Mouse (Mus musculus) stomach, embryonic 16.5 days (tissue): ENCODE data around the gene Gm36079. TPM values are rescaled to one million over a fixed set of nuclear protein-coding genes. Genes with fewer than 3 reads are reported as not detected.
"Not testable (repeated sequence)": the region's sequence is repeated elsewhere in the genome, so short reads cannot be mapped to it uniquely, and the experiment has no call there.

ENCODE experiments used
- ATAC-seq: fragments of 200-750 bp; cut with Nextera tagmentation; 2 replicates; pipeline ENCODE4 v1.8.0; 2017; ENCODE audit warnings: moderate number of reproducible peaks, moderate TSS enrichment; ENCODE audit not compliant: insufficient read depth, low FRiP score
- H3K27ac ChIP-seq: fragments of 300-500 bp; sonication (generic); 2 replicates; pipeline ENCODE4 v1.5.1; 2014; ENCODE audit warnings: low read length
- H3K27me3 ChIP-seq: fragments of 300-500 bp; sonication (generic); 2 replicates; pipeline ENCODE4 v1.6.1; 2014; ENCODE audit warnings: low read length, control low read depth, mixed read lengths; ENCODE audit not compliant: control insufficient read depth, insufficient read depth
- H3K36me3 ChIP-seq: fragments of 300-500 bp; sonication (generic); 2 replicates; pipeline ENCODE4 v1.6.1; 2014; ENCODE audit warnings: low read length; ENCODE audit not compliant: control insufficient read depth, insufficient read depth
- H3K4me1 ChIP-seq: fragments of 300-500 bp; sonication (generic); 2 replicates; pipeline ENCODE4 v1.6.1; 2014; ENCODE audit warnings: low read length, control low read depth, mixed read lengths; ENCODE audit not compliant: control insufficient read depth, insufficient read depth
- H3K4me2 ChIP-seq: fragments of 300-500 bp; sonication (generic); 2 replicates; pipeline ENCODE4 v1.6.1; 2014; ENCODE audit warnings: low read depth, low read length, mixed read lengths
- H3K4me3 ChIP-seq: fragments of 300-500 bp; sonication (generic); replicated peaks from 2 replicates; pipeline ENCODE4 v1.5.1; 2014; ENCODE audit warnings: mild to moderate bottlenecking, low read length
- H3K9ac ChIP-seq: fragments of 300-500 bp; sonication (generic); 2 replicates; pipeline ENCODE4 v1.6.1; 2014; ENCODE audit warnings: low read length
- H3K9me3 ChIP-seq: fragments of 300-500 bp; sonication (generic); replicated peaks from 2 replicates; pipeline ENCODE4 v1.6.1; 2016; ENCODE audit warnings: low read length, control low read depth; ENCODE audit not compliant: control insufficient read depth
- WGBS: fragments of 180-500 bp; shearing (Covaris S2); extraction: QIAGEN DNeasy Blood & Tissue Kit; methylation state at CpG from one replicate; pipeline ENCODE4 v1.1.7; 2014; 5-methylcytosine and 5-hydroxymethylcytosine counted together
- polyA plus RNA-seq: library from polyadenylated mRNA; unstranded; fragments of >200 nt; fragmentation: Nextera tagmentation; extraction: Ambion mirVana; gene quantifications from 2 replicates; pipeline ENCODE4 v1.2.1, GENCODE M21; 2015

Gene Gm36079
- polyA plus RNA-seq, 1 experiment from 2014 or later, result not detected

DNA sequence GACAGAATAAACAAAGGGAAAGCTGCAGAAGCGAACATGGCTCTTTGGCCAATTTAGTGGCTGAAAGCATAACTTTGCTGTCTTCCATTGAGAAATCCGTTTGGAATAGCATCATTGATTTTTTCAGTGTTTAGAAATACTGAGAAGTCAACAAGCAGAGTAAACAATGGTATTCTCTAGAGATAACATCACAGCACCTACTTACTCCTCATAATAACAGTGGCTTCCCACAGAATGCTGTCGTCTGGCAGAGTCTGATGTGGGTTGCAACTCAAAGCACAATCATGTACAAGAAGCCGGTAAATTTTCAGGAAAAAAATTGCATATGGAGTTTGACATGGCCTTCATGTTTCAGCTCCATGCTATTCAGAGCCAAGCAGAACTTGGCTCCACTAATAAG, 1.2 kb downstream of the Gm36079 start:
- H3K9ac ChIP-seq, H3K4me1 ChIP-seq, H3K9me3 ChIP-seq, H3K27ac ChIP-seq, H3K4me3 ChIP-seq, H3K36me3 ChIP-seq, ATAC-seq, H3K4me2 ChIP-seq: not testable (repeated sequence)
- H3K27me3 ChIP-seq, result peaks cover 11% of the 10 kb centered on the region
- 13% methylated on average over 4 of the region's 4 CpGs for WGBS

DNA sequence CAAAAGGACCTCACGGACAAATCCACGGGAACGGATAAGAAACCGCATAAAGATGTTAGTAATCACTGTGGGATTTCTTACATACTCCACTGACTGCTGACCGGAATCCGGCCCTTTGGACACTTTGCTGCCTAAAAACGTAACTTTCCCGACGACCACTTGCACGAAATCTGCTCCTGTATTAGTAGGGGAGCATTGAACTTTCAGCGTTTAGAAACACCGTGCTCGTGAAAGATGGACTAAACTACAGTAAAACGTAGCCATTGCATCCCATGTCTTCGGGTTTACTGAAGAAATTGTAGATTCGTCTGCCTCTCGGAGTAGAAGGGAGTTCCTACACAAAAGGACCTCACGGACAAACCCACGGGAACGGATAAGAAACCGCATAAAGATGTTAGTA, 1.8 kb downstream of the Gm36079 start:
- not testable (repeated sequence) for H3K36me3 ChIP-seq, ATAC-seq, H3K4me2 ChIP-seq, H3K27ac ChIP-seq, H3K4me3 ChIP-seq, H3K9me3 ChIP-seq, H3K4me1 ChIP-seq, H3K9ac ChIP-seq
- peaks cover 11% of the 10 kb centered on the region for H3K27me3 ChIP-seq
- 5% methylated on average over 19 of the region's 21 CpGs for WGBS

DNA sequence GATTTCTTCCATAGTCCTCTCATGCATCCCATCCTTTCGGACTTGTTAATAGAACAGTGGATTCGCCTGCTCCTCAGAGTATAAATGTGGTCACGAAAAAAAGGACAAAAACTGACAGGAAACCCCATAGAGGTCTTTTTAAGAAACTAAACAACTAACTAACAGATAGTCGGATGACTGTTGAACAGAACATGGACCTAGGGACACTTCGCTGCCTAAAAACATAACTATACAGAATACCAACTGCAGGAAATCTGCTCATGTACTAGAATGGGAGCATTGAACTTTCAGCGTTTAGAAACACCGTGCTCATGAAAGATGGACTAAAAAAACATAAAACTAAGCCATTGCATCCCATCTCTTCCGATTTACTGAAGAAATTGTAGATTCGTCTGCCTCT, 2.2 kb downstream of the Gm36079 start:
- not testable (repeated sequence) for H3K9ac ChIP-seq, H3K9me3 ChIP-seq, H3K36me3 ChIP-seq, H3K27ac ChIP-seq, H3K4me3 ChIP-seq, ATAC-seq, H3K4me1 ChIP-seq, H3K4me2 ChIP-seq
- 11% methylated on average over 9 of the region's 9 CpGs for WGBS
- H3K27me3 ChIP-seq, result peaks cover 11% of the 10 kb centered on the region

DNA sequence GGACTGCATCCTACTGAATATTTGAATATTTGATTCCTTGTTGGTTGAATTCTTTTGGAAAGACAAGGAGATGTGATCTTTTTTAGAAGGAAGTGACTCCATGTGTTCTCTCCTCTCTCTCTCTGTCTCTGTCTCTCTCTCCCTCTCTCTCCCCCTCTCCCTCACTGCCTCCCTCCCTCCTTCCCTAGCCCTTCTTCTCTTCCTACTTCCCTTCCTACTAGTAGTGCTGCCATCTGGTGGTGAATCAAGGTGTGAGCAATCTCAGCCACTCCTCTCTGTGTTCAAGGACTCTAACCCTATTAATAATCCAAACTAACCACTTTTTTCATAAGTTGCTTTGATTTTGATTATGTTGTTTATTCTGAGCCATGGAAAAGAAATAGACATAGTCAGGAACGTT, 5.3 kb downstream of the Gm36079 start:
- H3K4me1 ChIP-seq, H3K36me3 ChIP-seq, H3K9me3 ChIP-seq, H3K9ac ChIP-seq, ATAC-seq, H3K27ac ChIP-seq, H3K4me3 ChIP-seq, H3K4me2 ChIP-seq: not testable (repeated sequence)
- H3K27me3 ChIP-seq, result peaks cover 11% of the 10 kb centered on the region
- no CpG with 5 or more reads among the region's 1 CpGs for WGBS

DNA sequence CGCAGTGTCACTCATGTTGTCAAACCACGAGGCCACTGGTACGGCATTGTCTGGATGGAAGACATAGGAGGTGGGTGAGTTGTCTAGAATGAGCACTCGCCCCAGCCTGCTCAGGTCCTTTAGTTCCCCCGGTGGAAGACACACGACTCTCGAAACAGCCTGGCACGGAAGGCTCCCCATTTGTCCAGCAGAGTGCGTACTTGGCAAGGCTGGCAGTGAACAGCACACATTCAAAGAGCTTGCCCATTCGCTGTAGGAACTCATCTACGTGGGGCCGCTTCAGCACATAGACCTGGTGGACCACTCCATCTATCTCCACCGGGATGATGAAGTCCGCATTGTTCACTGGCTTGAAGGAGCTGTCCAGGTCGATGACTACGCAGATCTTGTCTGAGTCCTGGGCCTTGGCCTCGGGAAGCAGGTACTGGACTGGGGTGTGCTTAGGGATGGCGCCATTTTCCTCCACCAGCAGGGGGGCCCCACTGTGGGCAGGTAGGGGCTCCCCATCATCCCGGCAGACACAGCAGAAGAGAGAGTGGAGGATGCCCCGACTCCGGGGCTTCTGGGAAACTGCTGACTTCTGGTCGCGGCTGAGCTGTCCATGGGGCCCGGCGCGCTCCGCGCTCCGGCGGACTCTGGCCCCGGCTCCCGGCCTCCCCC, 11.3 kb downstream of the Gm36079 start:
- not testable (repeated sequence) for H3K4me3 ChIP-seq, H3K4me2 ChIP-seq, ATAC-seq, H3K27me3 ChIP-seq, H3K9ac ChIP-seq, H3K27ac ChIP-seq, H3K4me1 ChIP-seq, H3K9me3 ChIP-seq, H3K36me3 ChIP-seq
- WGBS, result 5% methylated on average over 6 of the region's 32 CpGs

DNA sequence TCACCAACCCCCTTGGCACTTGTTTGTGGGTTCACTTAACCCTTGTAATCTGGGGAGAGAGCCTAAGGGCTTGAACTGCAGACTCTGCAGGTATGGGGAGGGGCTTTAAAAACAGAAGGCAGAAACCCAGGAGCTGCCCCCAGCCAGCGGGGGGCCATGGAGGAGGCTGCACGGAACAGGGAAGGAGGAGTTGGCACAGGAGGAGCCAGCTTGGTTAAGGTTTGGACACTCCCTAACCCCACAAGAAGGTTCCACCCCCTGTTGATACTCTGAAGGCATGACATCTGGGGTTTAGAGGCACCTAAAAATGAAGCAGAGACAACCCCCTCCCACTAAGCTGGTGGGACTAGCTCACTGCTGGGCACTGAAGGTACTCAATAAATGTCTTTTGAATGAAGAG, 12.8 kb downstream of the Gm36079 start:
- H3K9me3 ChIP-seq, result not testable (repeated sequence)
- ATAC-seq, result peak; percentile 40; the same call in 1 of the 2 replicates

DNA sequence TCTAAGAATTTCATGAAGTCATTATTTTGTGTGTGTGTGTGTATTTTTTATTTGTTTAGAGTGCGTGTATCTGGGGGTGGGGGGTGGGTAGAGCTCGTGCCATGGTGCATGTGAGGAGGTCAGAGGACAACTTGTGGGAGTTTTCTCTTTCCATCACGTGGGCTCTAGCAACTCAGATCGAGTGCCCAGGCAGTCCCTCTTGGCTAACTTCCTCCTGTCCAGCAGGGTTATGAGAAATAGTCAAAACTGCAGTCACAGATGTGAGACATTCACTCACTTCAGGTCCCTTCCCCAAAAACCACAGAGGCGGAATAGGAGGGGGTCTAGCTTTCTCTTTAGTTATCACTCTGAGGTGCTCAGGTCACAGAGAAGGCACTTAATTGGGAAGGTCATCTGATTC, 13.3 kb downstream of the Gm36079 start:
- H3K4me2 ChIP-seq, H3K36me3 ChIP-seq, H3K27me3 ChIP-seq, H3K9ac ChIP-seq, H3K4me3 ChIP-seq, H3K9me3 ChIP-seq, H3K27ac ChIP-seq, H3K4me1 ChIP-seq, ATAC-seq: not testable (repeated sequence)
- no CpG with 5 or more reads among the region's 5 CpGs for WGBS

More for the DNA sequence above, 12.8 kb downstream of the Gm36079 start:
- H3K4me2 ChIP-seq, H3K4me3 ChIP-seq, H3K36me3 ChIP-seq, H3K27me3 ChIP-seq, H3K27ac ChIP-seq, H3K4me1 ChIP-seq, H3K9ac ChIP-seq: not testable (repeated sequence)
- WGBS, result no CpG with 5 or more reads among the region's 2 CpGs

DNA sequence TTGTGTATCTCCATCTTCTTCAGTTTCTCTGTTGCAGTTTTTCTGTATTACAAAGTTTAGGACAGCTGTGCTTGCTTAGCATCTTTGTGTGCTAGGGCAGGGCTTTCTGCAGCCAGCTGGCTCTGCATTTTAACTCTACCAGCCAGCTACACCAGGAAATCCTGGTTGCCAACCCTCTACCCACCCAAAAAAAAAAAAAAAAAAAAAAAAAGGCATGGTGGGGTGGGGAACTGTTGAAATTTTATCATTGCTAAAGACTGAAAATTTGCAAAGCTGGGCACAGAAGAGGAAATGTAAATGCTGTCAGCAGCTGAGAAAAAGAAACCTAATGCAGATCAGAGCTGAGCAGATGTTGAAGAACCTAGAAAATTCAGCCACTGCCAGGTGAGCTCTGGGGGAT, 16.7 kb downstream of the Gm36079 start:
- not testable (repeated sequence) for H3K4me1 ChIP-seq, H3K9ac ChIP-seq, ATAC-seq, H3K4me3 ChIP-seq, H3K27me3 ChIP-seq, H3K36me3 ChIP-seq, H3K9me3 ChIP-seq, H3K4me2 ChIP-seq, H3K27ac ChIP-seq

DNA sequence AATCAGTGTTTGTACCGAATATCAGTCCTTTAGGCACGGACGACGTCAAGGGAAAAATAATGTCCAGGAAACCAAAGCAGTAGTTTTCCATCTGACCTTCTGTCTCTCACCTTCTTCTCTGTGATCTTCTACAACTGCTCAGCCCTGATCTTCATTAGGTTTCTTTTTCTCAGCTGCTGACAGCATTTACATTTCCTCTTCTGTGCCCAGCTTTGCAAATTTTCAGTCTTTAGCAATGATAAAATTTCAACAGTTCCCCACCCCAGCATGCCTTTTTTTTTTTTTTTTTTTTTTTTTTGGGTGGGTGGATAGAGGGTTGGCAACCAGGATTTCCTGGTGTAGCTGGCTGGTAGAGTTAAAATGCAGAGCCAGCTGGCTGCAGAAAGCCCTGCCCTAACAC, 27.6 kb downstream of the Gm36079 start:
- H3K4me2 ChIP-seq, H3K27me3 ChIP-seq, H3K4me3 ChIP-seq, H3K4me1 ChIP-seq, H3K9me3 ChIP-seq, H3K9ac ChIP-seq, ATAC-seq, H3K36me3 ChIP-seq, H3K27ac ChIP-seq: not testable (repeated sequence)
- no CpG with 5 or more reads among the region's 4 CpGs for WGBS
